Mouse (Mus musculus) intestine, embryonic 14.5 days (tissue): ENCODE data around the gene Olfr111. TPM values are rescaled to one million over a fixed set of nuclear protein-coding genes. Genes with fewer than 3 reads are reported as not detected.
"Not testable (repeated sequence)": the region's sequence is repeated elsewhere in the genome, so short reads cannot be mapped to it uniquely, and the experiment has no call there.

ENCODE experiments used
- ATAC-seq: fragments of 200-750 bp; cut with Nextera tagmentation; replicated peaks from 2 replicates; pipeline ENCODE4 v1.8.0; 2017; ENCODE audit warnings: low read depth, moderate number of reproducible peaks, moderate TSS enrichment, moderate library complexity; ENCODE audit not compliant: low FRiP score, low TSS enrichment
- DNase-seq: peaks from one replicate; pipeline ENCODE4 v3.0.0-alpha.2; 2018; ENCODE audit warnings: low spot score
- H3K27ac ChIP-seq: fragments of 300-500 bp; sonication (generic); 2 replicates; pipeline ENCODE4 v1.5.1; 2014; ENCODE audit warnings: low read depth, mild to moderate bottlenecking, control low read depth
- H3K27me3 ChIP-seq: fragments of 300-500 bp; sonication (generic); replicated peaks from 2 replicates; pipeline ENCODE4 v1.6.1; 2014; ENCODE audit warnings: low read length, control low read depth; ENCODE audit not compliant: control insufficient read depth, insufficient read depth
- H3K36me3 ChIP-seq: fragments of 300-500 bp; sonication (generic); 2 replicates; pipeline ENCODE4 v1.6.1; 2014; ENCODE audit warnings: low read length, control low read depth; ENCODE audit not compliant: control insufficient read depth, insufficient read depth
- H3K4me1 ChIP-seq: fragments of 300-500 bp; sonication (generic); replicated peaks from 2 replicates; pipeline ENCODE4 v1.6.1; 2014; ENCODE audit warnings: low read length, control low read depth, mixed read lengths; ENCODE audit not compliant: control insufficient read depth, insufficient read depth
- H3K4me2 ChIP-seq: fragments of 300-500 bp; sonication (generic); 2 replicates; pipeline ENCODE4 v1.6.1; 2014; ENCODE audit warnings: low read length
- H3K4me3 ChIP-seq: fragments of 300-500 bp; sonication (generic); 2 replicates; pipeline ENCODE4 v1.5.1; 2014; ENCODE audit warnings: low read depth, low read length, control low read depth, mixed read lengths
- H3K9ac ChIP-seq: fragments of 300-500 bp; sonication (generic); 2 replicates; pipeline ENCODE4 v1.6.1; 2014; ENCODE audit warnings: mild to moderate bottlenecking, low read length
- H3K9me3 ChIP-seq: fragments of 300-500 bp; sonication (generic); 2 replicates; pipeline ENCODE4 v1.6.1; 2016; ENCODE audit warnings: low read length, control low read depth; ENCODE audit not compliant: control insufficient read depth
- WGBS: fragments of 180-500 bp; shearing (Covaris S2); extraction: QIAGEN DNeasy Blood & Tissue Kit; methylation state at CpG from one replicate; pipeline ENCODE4 v1.1.7; 2014; 5-methylcytosine and 5-hydroxymethylcytosine counted together
- polyA plus RNA-seq: library from polyadenylated mRNA; unstranded; fragments of >200 nt; fragmentation: Nextera tagmentation; extraction: Ambion mirVana; gene quantifications from 2 replicates; pipeline ENCODE4 v1.2.1, GENCODE M21; 2014

Olfr111 gene
- polyA plus RNA-seq: not detected in 2 replicates

- Histone ChIP-seq H3K36me3 (no peaks in the 10 kb centered on the region), H3K4me1 (no peaks in the 10 kb centered on the region), H3K27ac (no peak within 1 kb of the TSS), H3K9ac (no peak within 1 kb of the TSS), H3K4me2 (no peak within 1 kb of the TSS), H3K27me3 (no peaks in the 10 kb centered on the region), H3K9me3 (no peaks in the 10 kb centered on the region), H3K4me3 (no peak within 1 kb of the TSS)
- 87% methylated on average over 4 of the region's 4 CpGs for WGBS
- no peak for DNase-seq
- no peak for ATAC-seq
Measured at GRCm38 (mm10) chr17:37507730-37508129, at the start of gene Olfr111. Gene Olfr111, plus strand, starts transcription at chr17:37508030.

- Histone ChIP-seq H3K9me3 (no peaks in the 10 kb centered on the region), H3K9ac (no peak within 1 kb of the TSS), H3K4me2 (no peak within 1 kb of the TSS), H3K4me1 (no peaks in the 10 kb centered on the region), H3K27ac (no peak within 1 kb of the TSS), H3K4me3 (no peak within 1 kb of the TSS), H3K27me3 (no peaks in the 10 kb centered on the region), H3K36me3 (no peaks in the 10 kb centered on the region)
- ATAC-seq (no peak), DNase-seq (no peak)
- WGBS: 100% methylated on average over 1 of the region's 1 CpGs
Measured at GRCm38 (mm10) chr17:37458616-37459015, 49.2 kb upstream of the Olfr111 start, which contains the start of gene Olfr109. Gene Olfr109, plus strand, starts transcription at chr17:37458916.

GRCm38 (mm10) chr17:37483452-37483851 is 24.4 kb upstream of the Olfr111 start, which contains the start of gene H2-M2:
Gene H2-M2, minus strand, starts transcription at chr17:37483552.
- no peak for DNase-seq

GRCm38 (mm10) chr17:37491930-37492518 is 15.8 kb upstream of the Olfr111 start, which contains the start of gene Olfr110:
Gene Olfr110, plus strand, starts transcription at chr17:37492468.
- 45% methylated on average over 1 of the region's 1 CpGs for WGBS
- no peak for ATAC-seq
- DNase-seq: no peak
- no peak within 1 kb of the TSS for H3K27ac ChIP-seq
- no peaks in the 10 kb centered on the region for H3K4me1 ChIP-seq
- no peak within 1 kb of the TSS for H3K9ac ChIP-seq
- no peaks in the 10 kb centered on the region for H3K27me3 ChIP-seq
- no peak within 1 kb of the TSS for H3K4me3 ChIP-seq
- H3K36me3 ChIP-seq: no peaks in the 10 kb centered on the region
- H3K4me2 ChIP-seq: no peak within 1 kb of the TSS
- H3K9me3 ChIP-seq: no peaks in the 10 kb centered on the region

More at GRCm38 (mm10) chr17:37483452-37483851, 24.4 kb upstream of the Olfr111 start, which contains the start of gene H2-M2:
- ATAC-seq: no peak
- Histone ChIP-seq H3K4me3 (no peak within 1 kb of the TSS), H3K36me3 (no peaks in the 10 kb centered on the region), H3K9ac (no peak within 1 kb of the TSS), H3K4me1 (no peaks in the 10 kb centered on the region), H3K9me3 (no peaks in the 10 kb centered on the region), H3K27ac (no peak within 1 kb of the TSS), H3K27me3 (no peaks in the 10 kb centered on the region), H3K4me2 (no peak within 1 kb of the TSS)
- 88% methylated on average over 2 of the region's 2 CpGs for WGBS

DNA sequence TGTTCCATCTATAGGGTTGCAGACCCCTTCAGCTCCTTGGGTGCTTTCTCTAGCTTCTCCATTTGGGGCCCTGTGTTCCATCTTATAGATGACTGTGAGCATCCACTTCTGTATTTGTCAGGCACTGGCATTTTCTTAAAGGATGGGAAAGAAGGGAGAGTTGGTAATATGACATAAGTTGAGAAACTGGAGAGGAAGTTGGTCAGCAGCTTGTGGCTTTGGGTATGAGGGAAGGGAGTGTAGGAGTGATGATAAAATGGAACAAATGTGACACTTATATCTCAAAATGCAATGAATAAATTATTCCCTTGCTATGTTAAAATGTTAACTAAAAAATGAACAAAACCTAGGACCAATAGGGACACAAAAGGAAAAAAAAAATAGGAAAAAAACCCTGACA is 16.8 kb downstream of the Olfr111 start:
- not testable (repeated sequence) for H3K27ac ChIP-seq, DNase-seq, H3K4me2 ChIP-seq, H3K4me1 ChIP-seq, H3K9me3 ChIP-seq, H3K36me3 ChIP-seq, ATAC-seq, H3K4me3 ChIP-seq, H3K9ac ChIP-seq, H3K27me3 ChIP-seq

GRCm38 (mm10) chr17:37525427-37525826 is 17.6 kb downstream of the Olfr111 start:
- H3K27ac ChIP-seq: not testable (repeated sequence)
- 52% methylated on average over 1 of the region's 1 CpGs for WGBS

GRCm38 (mm10) chr17:37535173-37535572 is 27.3 kb downstream of the Olfr111 start:
- Histone ChIP-seq H3K9me3 (no peaks in the 10 kb centered on the region), H3K4me1 (no peaks in the 10 kb centered on the region), H3K4me3 (no peak overlapping the region), H3K9ac (no peak overlapping the region), H3K27me3 (no peaks in the 10 kb centered on the region), H3K27ac (no peak overlapping the region), H3K36me3 (no peaks in the 10 kb centered on the region), H3K4me2 (no peak overlapping the region)
- no peak for ATAC-seq
- DNase-seq: no peak

More at GRCm38 (mm10) chr17:37525427-37525826, 17.6 kb downstream of the Olfr111 start:
- H3K36me3 ChIP-seq, H3K9ac ChIP-seq, DNase-seq, H3K9me3 ChIP-seq, H3K4me3 ChIP-seq, H3K4me1 ChIP-seq, ATAC-seq, H3K4me2 ChIP-seq, H3K27me3 ChIP-seq: not testable (repeated sequence)

DNA sequence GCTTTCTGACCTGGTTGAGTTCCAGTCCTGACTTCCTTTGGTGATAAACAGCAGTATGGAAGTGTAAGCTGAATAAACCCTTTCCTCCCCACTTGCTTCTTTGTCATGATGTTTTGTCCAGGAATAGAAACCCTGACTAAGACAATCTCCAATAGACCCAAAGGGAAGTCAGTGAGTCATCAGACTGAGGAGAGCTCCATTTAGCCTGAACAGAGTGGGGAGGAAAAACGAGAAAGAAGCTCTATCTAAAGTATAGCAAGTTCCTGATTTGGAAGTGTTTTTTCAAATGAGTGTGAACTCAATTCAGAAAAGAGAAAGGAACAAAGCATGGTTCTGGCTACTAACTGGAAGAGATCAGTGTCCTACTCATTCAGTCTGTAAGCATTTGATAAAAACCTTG is 30.6 kb downstream of the Olfr111 start:
- H3K36me3 ChIP-seq, H3K9me3 ChIP-seq, ATAC-seq, H3K4me1 ChIP-seq, H3K4me3 ChIP-seq, DNase-seq, H3K27ac ChIP-seq, H3K9ac ChIP-seq, H3K27me3 ChIP-seq, H3K4me2 ChIP-seq: not testable (repeated sequence)
- 53% methylated on average over 1 of the region's 1 CpGs for WGBS

DNA sequence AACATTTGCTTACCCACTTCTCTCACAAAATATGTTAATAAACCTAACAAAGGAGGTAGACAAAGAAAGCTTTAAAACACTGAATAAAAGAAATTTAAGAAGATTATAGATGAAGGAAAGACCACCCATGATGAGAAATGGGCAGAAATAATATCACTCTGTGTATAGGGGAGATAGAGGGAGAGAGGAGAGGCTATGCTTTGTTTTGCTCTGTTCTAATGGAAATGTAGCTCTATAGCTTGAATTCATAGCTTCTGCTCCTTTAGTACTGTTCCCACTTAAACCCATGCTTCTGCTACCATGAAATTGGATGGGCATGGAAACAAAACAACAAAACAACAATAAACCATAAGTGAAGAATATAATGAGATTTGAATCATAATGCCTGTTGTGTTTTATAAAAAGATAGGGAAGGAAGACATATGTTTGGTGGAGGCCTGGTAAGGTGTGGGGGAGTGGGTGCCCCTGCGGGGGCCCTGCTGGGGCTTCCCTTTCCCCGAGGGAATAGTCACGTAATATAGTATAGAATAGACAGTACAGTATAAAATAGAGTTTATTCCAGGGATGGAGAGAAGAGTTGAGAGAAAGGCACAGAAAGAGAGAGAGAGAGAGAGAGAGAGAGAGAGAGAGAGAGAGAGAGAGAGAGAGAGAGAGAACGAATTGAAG is 33.8 kb downstream of the Olfr111 start:
- no peak for DNase-seq
- Histone ChIP-seq H3K4me1 (no peaks in the 10 kb centered on the region), H3K9ac (no peak overlapping the region), H3K27me3 (no peaks in the 10 kb centered on the region), H3K27ac (no peak overlapping the region), H3K4me3 (no peak overlapping the region), H3K36me3 (no peaks in the 10 kb centered on the region), H3K9me3 (no peaks in the 10 kb centered on the region), H3K4me2 (no peak overlapping the region)
- WGBS: 76% methylated on average over 4 of the region's 4 CpGs
- ATAC-seq: no peak
